Mouse (Mus musculus) lung, embryonic 15.5 days (tissue): ENCODE results near the gene Ramp1. TPM values are rescaled to one million over a fixed set of nuclear protein-coding genes. Genes with fewer than 3 reads are reported as not detected.
A peak's percentile ranks its signal among the peaks of the same experiment; 100 is the strongest.

Source experiments
- ATAC-seq: fragments of 200-750 bp; cut with Nextera tagmentation; 2 replicates; pipeline ENCODE4 v1.8.0; 2017; ENCODE audit warnings: moderate number of reproducible peaks, borderline replicate concordance; ENCODE audit not compliant: low FRiP score, low TSS enrichment; ENCODE audit errors: extremely low read depth
- H3K27ac ChIP-seq: fragments of 300-500 bp; sonication (generic); 2 replicates; pipeline ENCODE4 v1.5.1; 2015; ENCODE audit warnings: moderate library complexity, mild to moderate bottlenecking, inconsistent platforms
- H3K27me3 ChIP-seq: fragments of 300-500 bp; sonication (generic); 2 replicates; pipeline ENCODE4 v1.6.1; 2015; ENCODE audit warnings: inconsistent platforms
- H3K36me3 ChIP-seq: fragments of 300-500 bp; sonication (generic); 2 replicates; pipeline ENCODE4 v1.6.1; 2015; ENCODE audit warnings: inconsistent platforms
- H3K4me1 ChIP-seq: fragments of 300-500 bp; sonication (generic); 2 replicates; pipeline ENCODE4 v1.6.1; 2015; ENCODE audit warnings: inconsistent platforms
- H3K4me2 ChIP-seq: fragments of 300-500 bp; sonication (generic); 2 replicates; pipeline ENCODE4 v1.6.1; 2015; ENCODE audit warnings: inconsistent platforms, mild to moderate bottlenecking, moderate library complexity
- H3K4me3 ChIP-seq: fragments of 300-500 bp; sonication (generic); 2 replicates; pipeline ENCODE4 v1.5.1; 2015; ENCODE audit warnings: mild to moderate bottlenecking, inconsistent platforms
- H3K9ac ChIP-seq: fragments of 300-500 bp; sonication (generic); 2 replicates; pipeline ENCODE4 v1.6.1; 2015; ENCODE audit warnings: inconsistent platforms
- H3K9me3 ChIP-seq: fragments of 300-500 bp; sonication (generic); 2 replicates; pipeline ENCODE4 v1.6.1; 2016; ENCODE audit warnings: inconsistent platforms
- WGBS: fragments of 180-500 bp; shearing (Covaris S2); methylation state at CpG from one replicate; pipeline ENCODE4 v1.1.7; 2015; 5-methylcytosine and 5-hydroxymethylcytosine counted together
- polyA plus RNA-seq: library from polyadenylated mRNA; unstranded; fragments of >200 nt; fragmentation: Nextera tagmentation; extraction: Ambion mirVana; gene quantifications from 2 replicates; pipeline ENCODE4 v1.2.1, GENCODE M21; 2015

Gene Ramp1
- polyA plus RNA-seq, 1 experiment from 2014 or later: 8.3 TPM

- H3K27ac ChIP-seq: no peak overlapping the region
- H3K9ac ChIP-seq: no peak overlapping the region
- H3K4me1 ChIP-seq: no peaks in the 10 kb centered on the region
- ATAC-seq: no peak
- no peak overlapping the region for H3K4me2 ChIP-seq
- no peaks in the 10 kb centered on the region for H3K36me3 ChIP-seq
- no peaks in the 10 kb centered on the region for H3K27me3 ChIP-seq
- H3K9me3 ChIP-seq: no peaks in the 10 kb centered on the region
- 45% methylated on average over 3 of the region's 3 CpGs for WGBS
- no peak overlapping the region for H3K4me3 ChIP-seq
Measured at GRCm38 (mm10) chr1:91201122-91201521, 21.5 kb downstream of the Ramp1 start.

DNA sequence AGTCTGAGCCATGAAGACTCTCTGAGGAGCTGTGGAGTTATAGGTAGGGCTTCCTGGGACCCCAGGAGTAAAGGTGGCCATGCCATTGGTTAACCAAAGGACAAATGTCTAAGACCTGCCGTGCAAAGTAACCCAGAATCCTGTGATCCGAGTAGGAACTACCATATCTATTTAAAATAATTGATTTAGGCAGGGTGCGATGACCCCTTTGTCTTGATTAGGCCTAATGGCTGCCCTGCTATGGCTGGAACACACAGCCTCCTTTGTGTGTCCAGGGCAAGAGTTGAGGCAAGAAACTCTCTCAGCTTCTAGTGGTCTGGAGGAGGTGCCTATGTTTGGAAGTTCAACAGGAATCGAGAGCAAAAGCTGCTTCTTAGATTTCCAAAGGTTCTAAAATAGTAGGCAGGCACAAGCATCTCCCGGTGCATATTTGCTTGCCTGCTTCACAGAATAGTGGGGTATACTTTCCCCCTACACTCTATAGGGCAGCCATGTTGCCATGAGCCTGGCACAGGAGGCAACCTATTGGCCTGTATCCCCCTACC, 24.7 kb downstream of the Ramp1 start:
- H3K27me3 ChIP-seq: no peaks in the 10 kb centered on the region
- no peak overlapping the region for H3K4me2 ChIP-seq
- no peak overlapping the region for H3K9ac ChIP-seq
- no peak overlapping the region for H3K27ac ChIP-seq
- no peaks in the 10 kb centered on the region for H3K36me3 ChIP-seq
- 0 out of 2 replicates have a peak, but pooled peaks cover 5% of the 10 kb centered on the region for H3K4me1 ChIP-seq
- no peak for ATAC-seq
- no peaks in the 10 kb centered on the region for H3K9me3 ChIP-seq
- WGBS: 77% methylated on average over 5 of the region's 5 CpGs
- H3K4me3 ChIP-seq: no peak overlapping the region

- Histone ChIP-seq H3K27ac (no peak overlapping the region), H3K27me3 (no peaks in the 10 kb centered on the region), H3K9me3 (no peaks in the 10 kb centered on the region), H3K36me3 (no peaks in the 10 kb centered on the region), H3K9ac (no peak overlapping the region), H3K4me2 (no peak overlapping the region), H3K4me1 (peaks cover 10% of the 10 kb centered on the region; the same call in 1 of the 2 replicates), H3K4me3 (no peak overlapping the region)
- 74% methylated on average over 6 of the region's 6 CpGs for WGBS
- no peak for ATAC-seq
Measured at GRCm38 (mm10) chr1:91205651-91206050, 26.0 kb downstream of the Ramp1 start.

- Histone ChIP-seq H3K4me3 (no peak overlapping the region), H3K27me3 (no peaks in the 10 kb centered on the region)
- 68% methylated on average over 8 of the region's 8 CpGs for WGBS
Measured at GRCm38 (mm10) chr1:91206336-91206735, 26.7 kb downstream of the Ramp1 start.

GRCm38 (mm10) chr1:91206873-91207272, 27.3 kb downstream of the Ramp1 start:
- no peak overlapping the region for H3K4me3 ChIP-seq
- WGBS: 62% methylated on average over 5 of the region's 5 CpGs
- no peaks in the 10 kb centered on the region for H3K27me3 ChIP-seq
- H3K36me3 ChIP-seq: no peaks in the 10 kb centered on the region
- peaks cover 17% of the 10 kb centered on the region for H3K4me1 ChIP-seq
- H3K4me2 ChIP-seq: no peak overlapping the region
- no peak for ATAC-seq
- no peak overlapping the region for H3K9ac ChIP-seq
- H3K27ac ChIP-seq: no peak overlapping the region
- H3K9me3 ChIP-seq: no peaks in the 10 kb centered on the region

More at GRCm38 (mm10) chr1:91206336-91206735, 26.7 kb downstream of the Ramp1 start:
- H3K9ac ChIP-seq: no peak overlapping the region
- H3K9me3 ChIP-seq: no peaks in the 10 kb centered on the region
- no peak overlapping the region for H3K27ac ChIP-seq
- peaks cover 11% of the 10 kb centered on the region for H3K4me1 ChIP-seq
- H3K36me3 ChIP-seq: no peaks in the 10 kb centered on the region
- H3K4me2 ChIP-seq: no peak overlapping the region
- no peak for ATAC-seq

GRCm38 (mm10) chr1:91207334-91208074, 27.9 kb downstream of the Ramp1 start:
- no peak for ATAC-seq
- Histone ChIP-seq H3K4me3 (no peak overlapping the region), H3K4me2 (no peak overlapping the region), H3K9me3 (no peaks in the 10 kb centered on the region), H3K9ac (no peak overlapping the region), H3K4me1 (peaks cover 20% of the 10 kb centered on the region), H3K27me3 (no peaks in the 10 kb centered on the region), H3K27ac (no peak overlapping the region), H3K36me3 (no peaks in the 10 kb centered on the region)
- 62% methylated on average over 3 of the region's 3 CpGs for WGBS

DNA sequence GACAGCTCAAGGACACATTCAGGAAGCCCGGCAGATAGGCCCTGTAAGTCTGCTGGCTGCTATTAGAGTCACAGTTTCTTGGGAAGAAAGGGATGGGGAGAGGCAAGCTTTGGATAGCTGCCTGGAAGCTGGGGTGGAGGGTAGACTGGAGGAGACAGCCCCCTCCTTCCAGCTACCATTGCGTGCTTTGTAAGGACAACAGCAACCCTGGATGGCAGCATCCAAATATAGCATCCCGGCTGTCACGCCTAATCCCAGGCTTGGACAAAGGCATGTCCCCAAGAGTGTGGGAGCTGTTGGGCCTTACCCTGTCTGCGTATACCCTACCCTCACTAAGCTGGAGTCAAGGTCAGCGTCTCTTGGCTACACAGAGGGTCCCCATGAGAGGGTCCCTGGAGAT, 29.7 kb downstream of the Ramp1 start:
- Histone ChIP-seq H3K9me3 (no peaks in the 10 kb centered on the region), H3K27me3 (no peaks in the 10 kb centered on the region), H3K4me1 (peaks cover 20% of the 10 kb centered on the region), H3K36me3 (no peaks in the 10 kb centered on the region), H3K4me2 (no peak overlapping the region), H3K27ac (peak overlapping the region; percentile 69), H3K4me3 (no peak overlapping the region), H3K9ac (no peak overlapping the region)
- 77% methylated on average over 6 of the region's 6 CpGs for WGBS
- no peak; the same call in 1 of the 2 replicates for ATAC-seq

GRCm38 (mm10) chr1:91209785-91210184, 30.2 kb downstream of the Ramp1 start:
- H3K4me1 ChIP-seq: peaks cover 20% of the 10 kb centered on the region

DNA sequence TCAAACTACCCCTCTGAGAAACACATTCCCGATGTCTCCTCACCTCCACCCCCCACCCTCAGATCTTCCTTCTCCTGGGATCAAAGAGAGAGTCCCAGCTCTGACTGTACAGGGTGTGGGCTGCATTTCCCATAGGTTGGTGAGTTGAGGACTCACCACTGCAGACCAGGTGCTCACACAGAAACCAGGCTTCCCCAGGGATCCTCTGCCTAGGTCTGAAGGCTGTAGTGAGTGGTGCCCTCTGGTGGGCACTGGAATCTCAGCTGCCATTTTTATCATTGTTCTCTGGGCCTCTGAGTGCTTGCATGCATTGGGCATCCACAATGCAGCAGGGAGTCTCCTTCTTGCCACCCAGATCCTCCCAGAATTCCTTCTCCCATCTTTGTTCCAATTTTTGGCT, 31.5 kb downstream of the Ramp1 start:
- Histone ChIP-seq H3K9me3 (no peaks in the 10 kb centered on the region), H3K9ac (no peak overlapping the region), H3K36me3 (no peaks in the 10 kb centered on the region), H3K27me3 (no peaks in the 10 kb centered on the region), H3K4me2 (no peak overlapping the region), H3K27ac (no peak overlapping the region), H3K4me1 (peaks cover 20% of the 10 kb centered on the region), H3K4me3 (no peak overlapping the region)
- no peak for ATAC-seq
- 56% methylated on average over 1 of the region's 1 CpGs for WGBS

More at GRCm38 (mm10) chr1:91209785-91210184, 30.2 kb downstream of the Ramp1 start:
- Histone ChIP-seq H3K27ac (peak overlapping the region; percentile 69), H3K36me3 (no peaks in the 10 kb centered on the region), H3K4me3 (no peak overlapping the region), H3K27me3 (no peaks in the 10 kb centered on the region), H3K9me3 (no peaks in the 10 kb centered on the region), H3K9ac (no peak overlapping the region), H3K4me2 (no peak overlapping the region)
- no peak for ATAC-seq
- 59% methylated on average over 6 of the region's 6 CpGs for WGBS

GRCm38 (mm10) chr1:91211591-91212008, 32.0 kb downstream of the Ramp1 start:
- Histone ChIP-seq H3K36me3 (no peaks in the 10 kb centered on the region), H3K27ac (no peak overlapping the region; the same call in 1 of the 2 replicates), H3K4me2 (no peak overlapping the region), H3K4me1 (peaks cover 20% of the 10 kb centered on the region), H3K9me3 (no peaks in the 10 kb centered on the region), H3K27me3 (no peaks in the 10 kb centered on the region), H3K9ac (no peak overlapping the region), H3K4me3 (no peak overlapping the region)
- 0 out of 2 replicates have a peak, but pooled peaks have one; percentile 67 for ATAC-seq
- WGBS: 55% methylated on average over 7 of the region's 7 CpGs

- H3K4me2 ChIP-seq: no peak overlapping the region
- WGBS: 94% methylated on average over 1 of the region's 1 CpGs
- no peak overlapping the region for H3K27ac ChIP-seq
- no peak for ATAC-seq
- H3K27me3 ChIP-seq: no peaks in the 10 kb centered on the region
- H3K4me1 ChIP-seq: peaks cover 10% of the 10 kb centered on the region
- H3K36me3 ChIP-seq: no peaks in the 10 kb centered on the region
- H3K4me3 ChIP-seq: no peak overlapping the region
- H3K9ac ChIP-seq: no peak overlapping the region
- H3K9me3 ChIP-seq: no peaks in the 10 kb centered on the region
Measured at GRCm38 (mm10) chr1:91215264-91215663, 35.6 kb downstream of the Ramp1 start.

DNA sequence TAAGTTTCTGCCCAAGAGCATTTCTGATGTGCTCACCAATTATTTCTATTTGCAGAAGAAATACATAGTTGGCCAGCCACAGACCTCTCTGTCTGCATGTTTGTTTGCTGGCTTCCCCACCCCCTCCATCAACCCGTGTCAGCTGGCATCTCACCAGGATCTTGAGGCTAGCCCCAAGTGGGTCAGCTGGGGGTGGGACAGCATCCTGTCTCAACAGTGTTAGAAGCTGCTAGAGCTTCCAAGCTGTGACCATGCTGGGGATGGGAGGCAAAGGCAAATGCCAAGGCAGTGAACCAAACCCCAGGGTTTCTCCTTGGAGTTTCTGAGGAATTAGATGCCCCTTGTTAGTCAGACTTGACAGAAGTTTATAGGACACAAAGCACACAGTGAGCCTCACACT, 36.4 kb downstream of the Ramp1 start:
- ATAC-seq: no peak; the same call in 1 of the 2 replicates
- H3K4me2 ChIP-seq: no peak overlapping the region
- peaks cover 10% of the 10 kb centered on the region for H3K4me1 ChIP-seq
- 18% methylated on average over 1 of the region's 1 CpGs for WGBS
- H3K9me3 ChIP-seq: no peaks in the 10 kb centered on the region
- peak overlapping the region; percentile 6; the same call in 1 of the 2 replicates for H3K27ac ChIP-seq
- H3K27me3 ChIP-seq: no peaks in the 10 kb centered on the region
- H3K4me3 ChIP-seq: no peak overlapping the region
- no peak overlapping the region for H3K9ac ChIP-seq
- H3K36me3 ChIP-seq: no peaks in the 10 kb centered on the region
